Mouse (Mus musculus): ENCODE measurements around the gene Rpl36-ps4. TPM values are rescaled to one million over a fixed set of nuclear protein-coding genes. Genes with fewer than 3 reads are reported as not detected.
"Not testable (repeated sequence)": the region's sequence is repeated elsewhere in the genome, so short reads cannot be mapped to it uniquely, and the experiment has no call there.

The Rpl36-ps4 gene
- total and polyA plus RNA-seq, 2 experiments from 2014 or later: not detected

DNA sequence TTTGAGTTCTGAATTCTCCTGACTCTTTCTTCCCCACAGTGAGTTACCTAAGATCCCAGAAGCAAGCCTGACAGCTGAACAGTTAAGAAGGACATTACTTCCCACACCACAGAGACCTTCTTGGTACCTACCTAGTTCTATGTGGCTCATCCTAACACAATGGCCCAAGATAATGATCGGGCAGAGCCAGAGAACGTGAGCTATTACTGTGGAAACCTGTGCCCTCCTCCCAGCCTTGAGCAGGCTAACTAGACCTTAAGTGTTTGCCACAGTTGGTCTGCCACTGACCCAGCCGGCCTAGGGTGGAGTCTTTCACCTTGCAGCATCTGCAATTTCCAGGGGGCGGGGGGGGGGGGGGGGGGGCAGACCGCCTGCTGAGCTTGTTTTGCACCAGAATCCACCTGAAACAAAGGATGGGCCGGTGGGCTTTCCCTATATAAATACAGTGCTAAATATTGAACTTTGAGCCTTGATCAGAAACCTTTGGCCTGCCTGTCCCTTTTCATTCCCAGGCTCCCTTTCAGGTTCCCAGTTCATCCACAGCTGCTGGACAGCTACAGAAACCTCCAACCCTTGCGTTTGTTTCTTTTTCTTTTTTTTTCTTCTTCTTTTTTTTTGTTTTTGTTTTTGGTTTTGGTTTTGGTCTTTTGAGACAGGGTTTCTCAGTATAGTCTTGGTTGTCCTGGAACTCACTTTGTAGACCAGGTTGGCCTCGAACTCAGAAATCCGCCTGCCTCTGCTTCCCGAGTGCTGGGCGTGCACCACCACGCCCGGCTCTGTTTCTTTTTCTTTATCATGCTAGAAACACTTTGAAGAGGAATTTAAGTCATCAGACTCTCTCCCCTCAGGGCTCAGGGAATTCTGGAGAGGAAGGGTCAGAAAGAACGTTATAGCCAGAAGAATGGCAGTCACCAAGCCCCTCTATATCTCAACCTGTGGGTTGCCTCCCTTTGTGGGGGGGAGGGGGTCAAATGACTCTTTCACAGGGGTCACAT lies 42.6 kb downstream of the Rpl36-ps4 start:
- ATAC-seq (ENCODE audit: insufficient read depth, low read depth): no peak
- H3K9ac ChIP-seq (replicated peaks; ENCODE audit: low read depth, low read length): no peak overlapping the region
- no peak overlapping the region for H3K4me2 ChIP-seq (ENCODE audit: low read depth, low read length)
- DNase-seq (ENCODE audit: low spot score): no peak
- no peaks in the 10 kb centered on the region for H3K4me1 ChIP-seq (ENCODE audit: control insufficient read depth, insufficient read depth)
- H3K36me3 ChIP-seq (replicated peaks; ENCODE audit: control insufficient read depth, insufficient read depth, low read length): no peaks in the 10 kb centered on the region
- 0 out of 2 replicates have a peak, but pooled peaks cover 5% of the 10 kb centered on the region for H3K9me3 ChIP-seq (replicated peaks; ENCODE audit: control insufficient read depth, low read length)
- TF ChIP-seq CTCF (IDR thresholded peaks at IDR 0.05; ENCODE audit: low read depth): no peak
- no peak overlapping the region for H3K4me3 ChIP-seq (ENCODE audit: low read depth, low read length)
- 87% methylated on average over 13 of the region's 14 CpGs for WGBS
- H3K27ac ChIP-seq (ENCODE audit: low read depth): no peak overlapping the region
- no peaks in the 10 kb centered on the region for H3K27me3 ChIP-seq (ENCODE audit: control insufficient read depth, insufficient read depth, low read length)

- not testable (repeated sequence) for H3K9me3 ChIP-seq (replicated peaks; ENCODE audit: control insufficient read depth, low read length); DNase-seq (ENCODE audit: low spot score); H3K4me3 ChIP-seq (ENCODE audit: low read depth, low read length); H3K36me3 ChIP-seq (replicated peaks; ENCODE audit: control insufficient read depth, insufficient read depth, low read length); H3K27ac ChIP-seq (ENCODE audit: low read depth); H3K27me3 ChIP-seq (ENCODE audit: control insufficient read depth, insufficient read depth, low read length); H3K9ac ChIP-seq (replicated peaks; ENCODE audit: low read depth, low read length); H3K4me2 ChIP-seq (ENCODE audit: low read depth, low read length); H3K4me1 ChIP-seq (ENCODE audit: control insufficient read depth, insufficient read depth)
- WGBS: 42% methylated on average over 6 of the region's 8 CpGs
- ATAC-seq (ENCODE audit: insufficient read depth, low read depth): peak; percentile 69; the same call in 1 of the 2 replicates
These were observed 47.7 kb downstream of the Rpl36-ps4 start for GRCm38 (mm10) chr17:87968483-87968926.

Other genes with a start within 250 kb of the Rpl36-ps4 start
- gene Msh2, start 248.6 kb upstream of the Rpl36-ps4 start, total RNA-seq (2014; rRNA removed; ENCODE audit: low replicate concordance): 18.8 and 21.8 TPM in 2 replicates
- 18.7 and 20.9 TPM in 2 replicates for gene Msh2, start 248.6 kb upstream of the Rpl36-ps4 start, polyA plus RNA-seq (2015; fragmentation: Nextera tagmentation; extraction: Ambion mirVana)
- not detected in 2 replicates for gene Kcnk12, start 123.0 kb upstream of the Rpl36-ps4 start, total RNA-seq (2014; rRNA removed; ENCODE audit: low replicate concordance)
- not detected in 2 replicates for gene Kcnk12, start 123.0 kb upstream of the Rpl36-ps4 start, polyA plus RNA-seq (2015; fragmentation: Nextera tagmentation; extraction: Ambion mirVana)
- 9.4 and 22.2 TPM in 2 replicates for gene Msh6, start 54.1 kb downstream of the Rpl36-ps4 start, total RNA-seq (2014; rRNA removed; ENCODE audit: low replicate concordance)
- gene Msh6, start 54.1 kb downstream of the Rpl36-ps4 start, polyA plus RNA-seq (2015; fragmentation: Nextera tagmentation; extraction: Ambion mirVana): 8.6 and 8.9 TPM in 2 replicates
- gene Fbxo11, start 144.3 kb downstream of the Rpl36-ps4 start, total RNA-seq (2014; rRNA removed; ENCODE audit: low replicate concordance): 11.4 and 20.0 TPM in 2 replicates
- gene Fbxo11, start 144.3 kb downstream of the Rpl36-ps4 start, polyA plus RNA-seq (2015; fragmentation: Nextera tagmentation; extraction: Ambion mirVana): 7.7 and 8.7 TPM in 2 replicates

Measured in heart, postnatal 0 days (tissue).